Mouse (Mus musculus): Measurements from ENCODE around the gene Cacng2.

The Cacng2 gene

GRCm38 (mm10) chr15:78119704-78120103, at the start of gene Cacng2:
Cacng2 (minus strand) TSS chr15:78120028.
- peak; percentile 99 for DNase-seq (ENCODE audit: low spot score)

DNA sequence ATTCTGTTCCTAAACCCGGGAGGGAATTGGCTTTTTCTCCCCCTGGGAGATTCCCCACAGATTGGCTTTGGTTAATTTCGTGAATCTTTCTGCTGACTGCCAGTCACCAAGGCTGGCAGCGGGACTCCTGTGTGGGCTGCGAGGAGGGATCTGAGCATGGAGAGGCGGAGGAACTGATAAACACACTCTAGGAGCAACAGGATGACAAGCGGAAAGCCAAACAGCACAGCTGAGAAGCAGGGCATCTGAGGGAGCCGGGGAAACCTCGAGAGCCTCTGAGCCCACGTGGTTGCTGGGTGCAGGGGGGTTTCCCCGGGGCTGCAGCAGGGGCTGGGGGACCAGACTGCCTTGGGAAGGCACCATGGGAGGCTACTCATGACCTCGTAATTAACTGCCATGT, 49.7 kb upstream of the Cacng2 start:
- no peak for DNase-seq (ENCODE audit: low spot score)

- no peak for DNase-seq (ENCODE audit: low spot score)
Measured at GRCm38 (mm10) chr15:78165292-78165691, 45.5 kb upstream of the Cacng2 start.

DNA sequence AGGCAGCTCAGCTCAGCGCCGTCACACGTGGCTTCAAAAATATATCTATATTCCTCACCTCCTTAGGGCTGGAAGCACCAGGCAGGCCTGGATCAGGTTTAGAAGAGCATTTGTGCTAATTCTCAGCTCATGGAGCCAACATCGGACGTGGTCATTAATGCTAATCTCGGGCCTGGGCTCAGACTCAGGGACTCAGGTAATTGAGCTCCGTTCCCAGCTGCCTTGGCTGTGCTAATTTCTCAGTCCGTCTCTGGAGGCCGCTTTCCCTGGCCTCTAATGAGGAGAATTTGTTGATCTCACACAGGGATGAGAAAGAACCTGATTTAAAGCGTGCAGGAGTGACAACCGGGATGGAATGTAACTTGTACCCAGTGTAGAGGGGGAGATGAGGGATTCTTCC, 44.6 kb upstream of the Cacng2 start:
- DNase-seq (ENCODE audit: low spot score), result no peak

- DNase-seq (ENCODE audit: low spot score), result no peak
Measured at GRCm38 (mm10) chr15:78161946-78162345, 42.1 kb upstream of the Cacng2 start.

DNA sequence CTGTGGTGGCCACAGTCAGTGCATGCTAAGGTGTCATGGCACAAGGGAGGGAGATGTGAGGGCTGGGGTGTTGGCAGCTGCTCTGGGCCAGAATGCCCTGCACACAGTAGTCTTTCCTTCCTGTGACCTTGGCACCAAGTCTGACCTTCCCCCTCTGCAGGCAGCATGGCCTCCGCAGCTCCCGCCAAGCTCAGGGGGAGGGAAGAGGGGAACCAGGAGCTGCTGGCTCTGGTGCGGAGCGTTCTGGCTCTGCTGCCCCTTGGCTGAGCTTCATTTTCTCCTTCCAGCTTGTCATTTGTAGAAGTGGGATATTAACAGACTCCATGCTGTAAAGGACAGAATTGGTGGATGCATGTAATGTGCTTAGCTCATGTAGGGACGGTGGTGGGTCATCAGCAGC, 38.5 kb upstream of the Cacng2 start:
- DNase-seq (ENCODE audit: low spot score), result no peak

GRCm38 (mm10) chr15:78157824-78158223, 38.0 kb upstream of the Cacng2 start:
- no peak for DNase-seq (ENCODE audit: low spot score)

GRCm38 (mm10) chr15:78157330-78157729, 37.5 kb upstream of the Cacng2 start:
- DNase-seq (ENCODE audit: low spot score), result no peak

DNA sequence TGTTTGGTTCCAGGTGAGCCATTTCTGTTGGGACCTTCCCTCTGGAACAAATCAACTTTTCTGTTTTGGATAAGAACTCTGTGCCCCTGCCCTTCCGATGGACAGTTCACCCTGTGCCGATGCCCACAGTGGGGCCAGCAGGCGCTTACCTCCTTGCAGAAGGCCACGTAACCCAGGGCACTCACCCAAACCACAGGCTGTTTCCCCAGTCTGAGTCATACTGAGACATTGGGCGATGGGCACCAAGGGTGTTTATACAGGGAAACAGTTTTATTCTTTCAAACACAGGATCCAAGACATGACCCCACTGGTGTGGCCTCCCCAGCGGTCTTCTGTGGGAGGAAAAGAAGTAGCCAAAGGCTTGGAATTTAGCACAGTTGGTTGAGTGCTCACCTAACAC, 35.6 kb upstream of the Cacng2 start:
- DNase-seq (ENCODE audit: low spot score), result no peak

DNA sequence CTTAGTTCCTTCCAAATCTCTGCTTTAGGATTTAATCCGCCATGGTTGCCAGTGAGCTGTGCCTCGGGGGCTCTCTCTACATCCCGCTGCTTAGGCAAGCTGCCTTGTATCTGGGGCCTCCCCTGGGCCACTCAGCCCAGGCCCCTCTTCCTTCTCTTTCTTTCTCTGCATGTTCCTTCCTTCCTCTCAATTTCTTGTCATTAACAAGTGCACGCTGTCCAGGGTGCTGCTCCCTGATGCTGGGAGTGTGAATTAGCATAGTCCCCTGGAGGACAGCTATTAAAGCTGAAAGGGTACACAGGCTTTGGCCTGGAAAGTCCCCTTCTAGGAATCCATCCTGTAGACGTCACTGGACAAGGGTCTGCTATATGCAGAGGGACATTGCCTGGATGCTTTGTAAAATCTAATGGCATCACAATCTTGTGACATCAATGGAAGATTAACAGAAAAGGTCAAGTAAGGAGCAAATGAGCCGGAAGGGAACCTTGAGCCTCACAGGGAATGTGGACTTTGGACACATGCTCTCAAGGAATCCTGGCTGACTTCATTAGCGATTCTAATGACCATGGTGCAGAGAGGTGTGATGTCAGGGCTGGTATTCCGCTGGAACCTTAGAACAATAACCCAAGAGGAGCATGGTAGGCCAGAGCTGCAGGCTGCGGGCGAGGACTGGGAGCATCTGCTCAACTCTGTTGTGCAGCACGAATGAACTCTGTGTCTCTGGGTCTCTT, 33.4 kb upstream of the Cacng2 start:
- no peak for DNase-seq (ENCODE audit: low spot score)

DNA sequence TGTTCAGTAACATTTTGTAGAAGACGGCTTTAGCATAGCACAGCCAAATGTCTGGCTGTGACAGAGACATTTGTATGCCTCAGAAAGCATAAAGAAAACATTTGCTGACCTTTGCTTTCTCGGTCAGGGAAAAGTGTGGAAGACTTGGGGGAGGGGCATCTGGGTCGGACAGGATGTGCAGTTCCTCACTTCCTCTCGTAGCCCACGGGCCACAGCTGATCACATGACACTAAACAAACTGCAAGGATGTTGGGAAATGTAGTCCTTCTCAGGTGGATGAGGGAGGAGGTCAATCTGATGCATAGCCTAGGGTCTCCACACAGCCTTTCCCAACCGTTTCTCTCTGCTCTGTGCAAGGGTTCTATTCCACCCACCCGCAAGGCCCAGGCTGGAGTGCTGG, 28.7 kb upstream of the Cacng2 start:
- no peak for DNase-seq (ENCODE audit: low spot score)

DNA sequence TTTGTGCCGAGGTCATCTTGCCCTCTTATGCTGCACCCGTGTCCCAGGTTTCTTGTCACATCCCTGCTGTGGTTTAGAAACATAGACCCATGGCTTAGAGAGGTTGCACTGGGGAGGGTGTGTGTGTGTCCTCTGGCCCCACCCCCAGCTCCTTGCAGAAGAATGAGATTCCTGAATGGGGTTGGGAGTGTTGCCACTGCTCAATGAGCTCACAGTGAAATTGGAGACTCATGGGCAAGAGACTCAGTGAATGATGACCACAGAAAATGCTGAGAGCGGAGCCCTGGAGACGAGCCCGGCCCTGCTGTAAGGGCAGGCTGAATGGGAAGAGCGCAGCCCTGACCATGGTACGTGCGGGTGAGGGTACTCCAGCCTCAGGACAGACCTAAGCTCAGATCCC, 20.4 kb upstream of the Cacng2 start:
- DNase-seq (ENCODE audit: low spot score), result no peak

DNA sequence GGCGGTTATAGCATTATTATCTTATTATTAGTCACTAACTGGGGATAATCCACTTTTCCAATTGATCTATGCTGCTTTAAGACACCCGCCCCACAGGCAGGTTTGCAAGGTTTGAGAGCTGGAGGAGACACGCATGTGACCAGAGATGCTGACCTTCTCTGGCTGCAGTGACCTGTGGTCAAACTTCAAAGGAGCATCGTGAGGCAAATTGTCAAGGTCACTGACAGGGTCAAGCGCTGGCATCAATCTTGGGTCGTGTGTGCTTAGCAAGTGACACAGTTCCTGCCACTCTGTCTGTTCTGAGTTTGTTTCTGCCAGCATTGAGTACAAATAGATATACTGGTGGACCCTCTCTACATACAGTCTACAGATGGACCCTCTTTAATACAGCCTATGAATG, 14.8 kb upstream of the Cacng2 start:
- no peak for DNase-seq (ENCODE audit: low spot score)

DNA sequence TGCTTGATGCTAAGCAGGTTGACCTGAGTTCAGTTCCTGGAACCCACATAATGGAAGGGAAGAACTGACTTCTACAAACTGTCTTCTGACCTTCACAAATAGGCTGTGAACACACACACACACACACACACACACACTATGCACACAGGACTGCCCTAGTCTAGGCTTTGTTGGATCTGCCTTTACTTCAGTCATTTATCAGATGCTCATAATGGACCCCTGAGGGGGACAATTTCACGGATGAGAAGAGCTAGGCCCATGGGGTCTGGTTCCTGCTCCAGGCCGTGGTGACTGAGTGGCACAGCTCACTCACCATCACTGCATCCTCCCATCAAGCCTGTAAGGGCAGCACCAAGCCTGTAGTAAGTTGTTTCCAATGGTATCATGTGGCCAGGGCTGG, 13.6 kb upstream of the Cacng2 start:
- DNase-seq (ENCODE audit: low spot score), result no peak

- no peak for DNase-seq (ENCODE audit: low spot score)
Measured at GRCm38 (mm10) chr15:78119248-78119647, 580 bp downstream of the Cacng2 start.

DNA sequence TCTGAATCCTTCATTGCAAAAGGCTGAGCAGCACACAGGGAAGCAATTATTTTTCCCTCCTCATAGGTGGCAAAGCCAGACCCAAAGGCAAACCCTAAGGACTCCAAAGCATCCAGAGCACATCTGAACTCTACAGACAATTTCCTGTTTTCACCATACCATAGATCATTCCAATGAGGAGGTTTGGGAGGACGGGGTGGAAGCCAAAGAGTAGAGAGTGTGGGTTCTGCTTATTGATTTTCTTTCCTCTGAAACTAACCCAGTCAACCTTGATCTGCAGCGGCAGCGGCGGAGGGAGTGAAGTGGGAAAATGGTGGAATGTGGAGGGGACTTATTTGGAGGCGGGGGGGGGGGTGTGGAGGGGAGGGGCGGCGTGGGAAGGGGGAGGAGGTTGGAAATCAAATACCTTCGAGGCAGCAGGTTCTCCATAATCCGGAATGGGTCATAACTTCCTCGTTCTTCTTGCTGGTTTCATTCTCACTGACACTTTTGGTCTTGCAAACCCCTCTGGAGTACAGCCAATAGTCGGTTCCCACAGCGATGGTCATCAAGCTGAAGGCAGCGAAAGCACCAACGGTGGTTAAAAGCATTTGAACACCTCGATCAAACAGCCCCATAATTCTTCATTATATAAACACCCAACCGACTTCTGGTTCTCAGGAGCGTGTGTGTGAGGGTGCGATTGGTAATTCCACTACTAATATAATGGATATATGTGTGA, 1.4 kb downstream of the Cacng2 start:
- DNase-seq (ENCODE audit: low spot score), result no peak

GRCm38 (mm10) chr15:78117731-78118130, 2.1 kb downstream of the Cacng2 start:
- no peak for DNase-seq (ENCODE audit: low spot score)

GRCm38 (mm10) chr15:78116936-78117335, 2.9 kb downstream of the Cacng2 start:
- no peak for DNase-seq (ENCODE audit: low spot score)

GRCm38 (mm10) chr15:78116244-78116643, 3.6 kb downstream of the Cacng2 start:
- no peak for DNase-seq (ENCODE audit: low spot score)

GRCm38 (mm10) chr15:78099516-78099915, 20.3 kb downstream of the Cacng2 start:
- DNase-seq (ENCODE audit: low spot score), result no peak

- DNase-seq (ENCODE audit: low spot score), result no peak
Measured at GRCm38 (mm10) chr15:78096004-78096403, 23.8 kb downstream of the Cacng2 start.

DNA sequence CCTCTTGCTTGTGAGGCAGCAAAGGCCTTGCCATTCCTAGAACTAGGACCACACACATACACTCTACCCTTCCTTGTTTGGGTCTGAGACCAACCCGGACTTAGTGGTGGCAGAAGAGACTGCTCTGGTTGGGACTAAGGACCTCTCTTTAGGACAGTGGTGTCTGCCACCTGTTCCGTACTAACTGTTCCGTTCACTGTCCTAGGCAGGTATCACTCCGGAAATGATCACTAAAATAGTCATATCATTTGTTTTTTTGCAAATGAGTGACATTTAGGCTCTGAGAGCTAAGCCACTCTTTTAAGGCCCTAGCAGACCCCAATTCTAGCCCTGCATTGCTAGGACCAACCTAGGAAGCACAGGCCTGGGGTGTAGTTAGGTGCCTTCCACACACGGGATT, 26.2 kb downstream of the Cacng2 start:
- DNase-seq (ENCODE audit: low spot score), result no peak

DNA sequence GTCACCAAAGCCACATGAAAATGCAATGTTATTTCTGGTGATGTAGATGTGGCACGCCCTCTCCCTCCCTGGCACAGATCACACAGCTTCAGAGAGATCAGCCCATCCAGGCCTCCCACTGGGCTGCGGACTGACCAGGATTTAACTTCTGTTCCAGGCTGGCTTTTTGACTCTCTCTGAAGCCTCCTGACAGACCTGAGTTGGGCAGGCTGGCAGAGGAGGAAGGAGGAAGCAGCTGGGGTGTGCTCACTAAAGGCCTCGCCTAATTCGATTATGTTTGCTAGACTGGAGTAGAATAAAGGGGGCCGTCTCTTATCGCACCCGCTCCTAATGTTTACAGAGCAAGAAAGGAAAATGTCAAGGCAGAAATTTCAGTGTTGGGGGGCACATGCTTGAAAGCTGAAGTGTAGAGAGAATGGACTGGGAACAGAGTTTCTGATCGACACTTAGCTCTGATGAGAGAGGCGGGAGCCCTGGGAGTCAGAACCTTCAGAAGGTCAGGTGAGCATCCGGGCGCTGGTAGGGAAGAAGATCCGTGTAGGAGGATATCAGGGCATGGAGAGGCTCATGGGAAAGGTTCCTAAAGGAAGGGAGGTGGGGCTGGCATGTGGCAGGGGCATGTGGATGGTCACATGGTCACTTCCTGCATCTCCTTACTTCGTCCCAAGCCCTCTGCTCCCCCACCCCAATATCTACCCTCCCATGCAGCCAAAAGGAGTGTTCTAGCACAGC, 36.8 kb downstream of the Cacng2 start:
- DNase-seq (ENCODE audit: low spot score), result no peak

All from ovary, postnatal 14 days (tissue).